Mouse (Mus musculus): ENCODE measurements around the gene Dgki. TPM values are rescaled to one million over a fixed set of nuclear protein-coding genes. Genes with fewer than 3 reads are reported as not detected.

The Dgki gene
- total and polyA plus RNA-seq, 3 experiments, result 4.4 to 8.7 (median 7.7) TPM

DNA sequence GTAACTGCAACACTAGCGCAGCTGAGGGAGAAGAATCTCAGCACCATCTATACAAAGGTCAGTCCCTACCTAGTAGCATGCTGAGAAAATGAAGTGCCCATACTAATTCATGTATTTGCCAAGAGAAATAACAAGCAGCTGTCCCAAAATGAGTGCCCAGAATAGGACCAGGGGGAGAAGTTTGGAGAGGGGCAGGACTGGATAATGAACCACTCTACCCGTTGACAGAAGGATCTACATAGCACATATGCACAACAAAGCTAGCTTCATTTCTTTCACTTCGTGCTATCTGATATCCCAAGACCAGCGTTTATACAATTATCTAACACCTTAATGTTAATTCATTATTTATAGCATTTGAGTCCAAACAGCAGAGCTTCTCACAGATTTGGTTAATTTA is 168.7 kb downstream of the Dgki start:
- peaks cover 0 to 15% of the 10 kb centered on the region in 2 experiments for H3K36me3 ChIP-seq (replicated peaks in 1 of 2; ENCODE audit: control insufficient read depth in 1 of 2, insufficient read depth in 1 of 2, low read length in 1 of 2)
- H3K27me3 ChIP-seq (replicated peaks), result no peaks in the 10 kb centered on the region
- H3K4me2 ChIP-seq (ENCODE audit: insufficient read depth, low read depth, poor library complexity, severe bottlenecking), result no peak overlapping the region
- H3K4me1 ChIP-seq (ENCODE audit: control insufficient read depth in 1 of 2, insufficient read depth in 2 of 2), result no peaks in the 10 kb centered on the region
- H3K9ac ChIP-seq (ENCODE audit: insufficient read depth, low read depth), result no peak overlapping the region
- H3K9me3 ChIP-seq (replicated peaks; ENCODE audit: low read length), result no peaks in the 10 kb centered on the region
- DNase-seq (ENCODE audit: extremely low read depth), result no peak
- TF ChIP-seq USF1 (IDR thresholded peaks at IDR 0.05; ENCODE audit: low read depth, low read length) (no peak), CHD1 (IDR thresholded peaks at IDR 0.05; ENCODE audit: low read depth, low read length) (no peak), POLR2AphosphoS2 (IDR thresholded peaks at IDR 0.05; ENCODE audit: low read depth, low read length) (no peak), ZNF384 (IDR thresholded peaks at IDR 0.05; ENCODE audit: low read depth, low read length) (no peak), TCF12 (IDR thresholded peaks at IDR 0.05; ENCODE audit: low read depth, low read length) (no peak), EP300 (IDR thresholded peaks at IDR 0.05; ENCODE audit: low read length) (no peak), ZMIZ1 (IDR thresholded peaks at IDR 0.05; ENCODE audit: low read depth, low read length) (no peak), JUN (IDR thresholded peaks at IDR 0.05; ENCODE audit: insufficient read depth, low read depth, low read length) (no peak), BHLHE40 (IDR thresholded peaks at IDR 0.05; ENCODE audit: low read depth, low read length) (no peak), JUND (conservative IDR thresholded peaks at IDR 0.05; ENCODE audit: low read depth, low read length) (no peak), UBTF (IDR thresholded peaks at IDR 0.05; ENCODE audit: low read depth, low read length) (no peak)
- in situ Hi-C loops (cut with MboI; ENCODE audit: low pct_ligation_motif_present, low pct_unique_long_range_greater_than_20kb, low sequenced_read_pairs), result no loop called here
- dilution Hi-C loops (cut with MboI; ENCODE audit: extremely low pct_ligation_motif_present, extremely low pct_unique_long_range_greater_than_20kb, low sequenced_read_pairs), result no loop called here
- H3K79me2 ChIP-seq (replicated peaks; ENCODE audit: control insufficient read depth, extremely low read depth, insufficient read depth, poor library complexity, severe bottlenecking), result no peaks in the 10 kb centered on the region
- H3K27ac ChIP-seq (ENCODE audit: insufficient read depth, low read depth), result no peak overlapping the region
- H3K4me3 ChIP-seq (replicated peaks in 1 of 3; ENCODE audit: low read depth in 2 of 3, low read length in 2 of 3, poor library complexity in 1 of 3), result no peak overlapping the region

DNA sequence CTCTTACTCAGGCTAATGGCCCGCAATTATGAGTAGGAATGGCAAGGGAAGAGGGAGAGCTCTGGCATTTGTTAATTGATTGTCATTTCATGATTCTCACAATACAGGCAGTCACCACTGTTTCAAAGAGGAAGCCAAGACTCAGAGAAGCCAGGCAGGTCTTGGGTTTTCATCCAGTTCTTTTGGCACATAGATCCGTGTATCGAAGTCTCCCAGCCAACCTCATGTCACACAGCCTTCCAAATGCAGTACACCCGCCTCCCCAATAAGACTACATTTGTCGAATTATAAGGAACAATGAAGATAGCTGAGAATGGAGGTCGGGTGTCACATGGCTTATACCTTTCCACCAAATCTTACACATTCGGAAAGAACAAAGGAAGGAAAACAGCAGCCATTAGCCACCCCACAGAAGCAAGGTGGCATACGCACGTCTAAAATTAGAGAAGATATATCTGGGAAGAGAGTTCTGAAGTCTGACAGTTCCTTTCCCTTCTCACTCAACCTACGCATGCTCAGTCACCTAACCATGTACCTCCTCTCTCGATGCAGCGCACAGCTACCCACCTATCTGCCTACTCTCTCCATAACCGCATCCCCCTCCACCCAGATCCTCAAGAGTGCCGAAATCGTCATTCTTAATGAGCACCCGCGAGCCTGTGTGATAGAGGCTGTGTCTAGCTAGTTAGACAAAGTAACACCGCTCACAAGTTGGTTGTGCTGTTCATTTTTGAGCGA is 179.4 kb downstream of the Dgki start:
- Histone ChIP-seq H3K27ac (ENCODE audit: insufficient read depth, low read depth) (no peak overlapping the region), H3K4me1 (ENCODE audit: control insufficient read depth in 1 of 2, insufficient read depth in 2 of 2) (peaks cover 2 to 12% of the 10 kb centered on the region in 2 experiments; a peak in 2 of 4 replicates), H3K79me2 (replicated peaks; ENCODE audit: control insufficient read depth, extremely low read depth, insufficient read depth, poor library complexity, severe bottlenecking) (no peaks in the 10 kb centered on the region), H3K36me3 (replicated peaks in 1 of 2; ENCODE audit: control insufficient read depth in 1 of 2, insufficient read depth in 1 of 2, low read length in 1 of 2) (peaks cover 0 to 19% of the 10 kb centered on the region in 2 experiments), H3K9ac (ENCODE audit: insufficient read depth, low read depth) (no peak overlapping the region), H3K4me3 (replicated peaks in 1 of 3; ENCODE audit: low read depth in 2 of 3, low read length in 2 of 3, poor library complexity in 1 of 3) (no peak overlapping the region), H3K4me2 (ENCODE audit: insufficient read depth, low read depth, poor library complexity, severe bottlenecking) (no peak overlapping the region), H3K27me3 (replicated peaks) (no peaks in the 10 kb centered on the region), H3K9me3 (replicated peaks; ENCODE audit: low read length) (peaks cover 3% of the 10 kb centered on the region)
- dilution Hi-C loops (cut with MboI; ENCODE audit: extremely low pct_ligation_motif_present, extremely low pct_unique_long_range_greater_than_20kb, low sequenced_read_pairs), result no loop called here
- in situ Hi-C loops (cut with MboI; ENCODE audit: low pct_ligation_motif_present, low pct_unique_long_range_greater_than_20kb, low sequenced_read_pairs), result no loop called here
- TF ChIP-seq SIN3A (IDR thresholded peaks at IDR 0.05; ENCODE audit: low read length) (no peak), KAT2A (IDR thresholded peaks at IDR 0.05; ENCODE audit: insufficient replicate concordance, low read length) (no peak), BHLHE40 (IDR thresholded peaks at IDR 0.05; ENCODE audit: low read depth, low read length) (no peak), UBTF (IDR thresholded peaks at IDR 0.05; ENCODE audit: low read depth, low read length) (no peak), POLR2A (IDR thresholded peaks at IDR 0.05; ENCODE audit: low read depth, low read length) (no peak), MAX (IDR thresholded peaks at IDR 0.05; ENCODE audit: low read length) (no peak), MXI1 (IDR thresholded peaks at IDR 0.05; ENCODE audit: low read depth, low read length) (no peak), MAFK (IDR thresholded peaks at IDR 0.05; ENCODE audit: insufficient replicate concordance, low read length) (no peak), CHD2 (IDR thresholded peaks at IDR 0.05; ENCODE audit: low read length) (no peak), USF1 (IDR thresholded peaks at IDR 0.05; ENCODE audit: low read depth, low read length) (no peak), ELF1 (IDR thresholded peaks at IDR 0.05; ENCODE audit: low read depth, low read length) (no peak)
- no peak for DNase-seq (ENCODE audit: extremely low read depth)

All from CH12.LX (cell line).